Mouse (Mus musculus) liver (tissue): ENCODE data around the gene Nploc4.
A peak's percentile ranks its signal among the peaks of the same experiment; 100 is the strongest.

Source experiments
- DNase-seq: peaks from one replicate; pipeline ENCODE4 v3.0.0-alpha.2; 2020; ENCODE audit warnings: mixed read lengths

Gene Nploc4

GRCm38 (mm10) chr11:120437152-120437856 is at the start of gene Nploc4:
Gene Nploc4 (minus strand): TSS chr11:120437708.
- peak; percentile 90 for DNase-seq

GRCm38 (mm10) chr11:120485251-120485650 is 47.7 kb upstream of the Nploc4 start:
- DNase-seq, result no peak

GRCm38 (mm10) chr11:120484265-120484981 is 46.9 kb upstream of the Nploc4 start, which contains the start of gene Mrpl12:
Gene Mrpl12 (plus strand): TSS chr11:120484613.
- peak; percentile 89 for DNase-seq

- DNase-seq, result no peak
These were observed 46.0 kb upstream of the Nploc4 start for GRCm38 (mm10) chr11:120483448-120483934.

GRCm38 (mm10) chr11:120472052-120472451 is 34.5 kb upstream of the Nploc4 start:
- DNase-seq, result no peak

- DNase-seq, result no peak
These were observed 30.2 kb upstream of the Nploc4 start for GRCm38 (mm10) chr11:120467736-120468092.

- peak; percentile 97 for DNase-seq
These were observed 29.7 kb upstream of the Nploc4 start, which contains the start of gene Arl16 for GRCm38 (mm10) chr11:120467051-120467735. Gene Arl16 (minus strand): TSS chr11:120467607.

GRCm38 (mm10) chr11:120465521-120465920 is 28.0 kb upstream of the Nploc4 start:
- no peak for DNase-seq

- no peak for DNase-seq
These were observed 26.9 kb upstream of the Nploc4 start for GRCm38 (mm10) chr11:120464365-120464764.

GRCm38 (mm10) chr11:120463536-120463935 is 26.0 kb upstream of the Nploc4 start:
- DNase-seq, result no peak

GRCm38 (mm10) chr11:120458847-120459597 is 21.5 kb upstream of the Nploc4 start:
- DNase-seq, result peak; percentile 32

GRCm38 (mm10) chr11:120457772-120458751 is 20.6 kb upstream of the Nploc4 start, which contains the start of the genes Oxld1 and Ccdc137:
Gene Oxld1 (minus strand): TSS chr11:120458068.
Gene Ccdc137 (plus strand): TSS chr11:120458115.
- DNase-seq, result peak; percentile 82

- DNase-seq, result peak; percentile 16
These were observed 19.9 kb upstream of the Nploc4 start for GRCm38 (mm10) chr11:120457370-120457769.

- peak; percentile 54 for DNase-seq
These were observed 17.9 kb upstream of the Nploc4 start for GRCm38 (mm10) chr11:120455413-120455812.

GRCm38 (mm10) chr11:120454965-120455364 is 17.5 kb upstream of the Nploc4 start:
- DNase-seq, result no peak

GRCm38 (mm10) chr11:120453306-120453705 is 15.8 kb upstream of the Nploc4 start, which contains the start of gene Pde6g:
Gene Pde6g (minus strand): TSS chr11:120453500.
- no peak for DNase-seq

- DNase-seq, result no peak
These were observed 14.7 kb upstream of the Nploc4 start for GRCm38 (mm10) chr11:120452246-120452645.

GRCm38 (mm10) chr11:120447179-120447578 is 9.7 kb upstream of the Nploc4 start:
- DNase-seq, result no peak

GRCm38 (mm10) chr11:120445475-120445874 is 8.0 kb upstream of the Nploc4 start:
- no peak for DNase-seq

GRCm38 (mm10) chr11:120444106-120444505 is 6.6 kb upstream of the Nploc4 start:
- DNase-seq, result no peak

- no peak for DNase-seq
These were observed 5.3 kb upstream of the Nploc4 start for GRCm38 (mm10) chr11:120442765-120443280.
